Mouse (Mus musculus): ENCODE measurements around the gene Mymk. TPM values are rescaled to one million over a fixed set of nuclear protein-coding genes. Genes with fewer than 3 reads are reported as not detected.

Mymk gene
- polyA plus RNA-seq, 1 experiment: 1,410 TPM

DNA sequence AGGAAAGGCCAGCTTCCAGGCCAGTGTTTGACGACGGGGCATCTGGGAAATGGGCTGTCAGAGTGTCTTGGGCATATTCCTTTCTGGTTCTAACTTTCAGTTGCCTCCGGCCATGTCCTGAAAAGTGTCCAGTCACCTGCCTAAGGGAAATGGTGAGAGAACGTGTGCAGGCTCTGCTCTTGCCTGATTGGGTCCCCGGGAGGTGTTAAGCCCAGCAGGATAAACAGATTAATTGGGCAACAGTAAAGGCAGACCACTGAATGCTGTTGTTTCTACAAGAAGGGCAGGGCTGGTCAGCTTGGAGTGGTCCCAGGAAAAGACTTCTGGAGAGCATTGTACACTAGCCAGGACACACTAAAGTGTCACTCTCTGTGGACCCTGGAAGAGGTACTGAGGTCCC lies 16.7 kb upstream of the Mymk start:
- Histone ChIP-seq H3K36me3 (ENCODE audit: control insufficient read depth, insufficient read depth) (no peaks in the 10 kb centered on the region), H3K4me2 (ENCODE audit: low read depth) (no peak overlapping the region), H3K27me3 (ENCODE audit: control insufficient read depth, insufficient read depth, insufficient read length) (no peaks in the 10 kb centered on the region), H3ac (ENCODE audit: control insufficient read depth, insufficient read length) (no peak overlapping the region), H3K79me2 (ENCODE audit: control insufficient read depth, insufficient read depth) (no peaks in the 10 kb centered on the region), H3K4me3 (no peak overlapping the region)
- TF ChIP-seq REST (IDR thresholded peaks at IDR 0.05; ENCODE audit: insufficient read depth, insufficient read length): no peak
- no peak for TF ChIP-seq POLR2A (IDR thresholded peaks at IDR 0.05; ENCODE audit: insufficient read length, low read depth)
- no peak for TF ChIP-seq MYOG (IDR thresholded peaks at IDR 0.05; ENCODE audit: control insufficient read depth in 1 of 3, insufficient read depth in 1 of 3, insufficient read length in 2 of 3, low read depth in 2 of 3)
- TF ChIP-seq SRF (IDR thresholded peaks at IDR 0.05; ENCODE audit: control insufficient read depth, insufficient read length, low read depth): no peak
- TF ChIP-seq POLR2AphosphoS2 (IDR thresholded peaks at IDR 0.05; ENCODE audit: insufficient read length, low read depth): no peak
- no peak for TF ChIP-seq CEBPB (IDR thresholded peaks at IDR 0.05; ENCODE audit: insufficient read depth, poor library complexity, severe bottlenecking)
- TF ChIP-seq TCF3 (IDR thresholded peaks at IDR 0.05; ENCODE audit: insufficient read length, low read depth): no peak
- no peak for TF ChIP-seq MAX (IDR thresholded peaks at IDR 0.05; ENCODE audit: low read depth)
- TF ChIP-seq USF1 (IDR thresholded peaks at IDR 0.05; ENCODE audit: low read depth): no peak

DNA sequence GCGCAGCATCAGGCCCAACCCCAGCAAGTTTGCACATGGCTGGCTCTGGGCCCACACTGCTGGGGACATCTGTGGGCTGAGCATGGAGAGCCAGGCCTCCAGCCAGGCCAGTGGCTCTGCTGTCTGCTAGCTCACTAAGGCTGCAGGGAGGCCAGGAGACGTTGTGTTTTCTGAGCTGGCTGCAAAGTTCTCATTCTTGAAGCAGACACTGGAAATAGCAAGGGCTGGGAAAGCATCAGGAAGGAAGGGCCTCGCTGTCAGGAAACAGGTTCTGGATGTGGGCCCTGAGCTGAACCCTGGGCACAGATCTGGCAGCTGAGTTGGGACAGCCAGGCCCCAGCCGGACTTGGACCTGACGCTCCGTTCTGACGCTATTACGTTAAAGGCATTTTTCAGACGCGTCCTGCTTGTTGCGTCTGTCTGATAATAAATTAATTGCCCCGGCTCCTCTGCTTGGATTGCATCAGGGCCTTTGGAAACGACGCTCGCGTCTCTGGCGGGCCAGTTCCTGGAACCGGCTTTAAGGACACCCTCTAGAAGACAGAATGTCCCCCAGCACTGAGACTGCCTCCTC lies 16.2 kb upstream of the Mymk start:
- Histone ChIP-seq H3K36me3 (ENCODE audit: control insufficient read depth, insufficient read depth) (no peaks in the 10 kb centered on the region), H3ac (ENCODE audit: control insufficient read depth, insufficient read length) (no peak overlapping the region), H3K4me2 (ENCODE audit: low read depth) (no peak overlapping the region), H3K79me2 (ENCODE audit: control insufficient read depth, insufficient read depth) (no peaks in the 10 kb centered on the region), H3K27me3 (ENCODE audit: control insufficient read depth, insufficient read depth, insufficient read length) (peaks cover 2% of the 10 kb centered on the region), H3K4me3 (no peak overlapping the region)
- TF ChIP-seq SRF (IDR thresholded peaks at IDR 0.05; ENCODE audit: control insufficient read depth, insufficient read length, low read depth) (no peak), USF1 (IDR thresholded peaks at IDR 0.05; ENCODE audit: low read depth) (no peak), POLR2A (IDR thresholded peaks at IDR 0.05; ENCODE audit: insufficient read length, low read depth) (no peak), TCF12 (IDR thresholded peaks at IDR 0.05; ENCODE audit: insufficient read depth, poor library complexity, severe bottlenecking) (no peak), REST (IDR thresholded peaks at IDR 0.05; ENCODE audit: insufficient read depth, insufficient read length) (no peak), E2F4 (IDR thresholded peaks at IDR 0.05; ENCODE audit: insufficient read depth) (no peak), MAX (IDR thresholded peaks at IDR 0.05; ENCODE audit: low read depth) (no peak), CEBPB (IDR thresholded peaks at IDR 0.05; ENCODE audit: insufficient read depth, poor library complexity, severe bottlenecking) (no peak), POLR2AphosphoS2 (IDR thresholded peaks at IDR 0.05; ENCODE audit: insufficient read length, low read depth) (no peak), MYOG (IDR thresholded peaks at IDR 0.05; ENCODE audit: control insufficient read depth in 1 of 3, insufficient read depth in 1 of 3, insufficient read length in 2 of 3, low read depth in 2 of 3) (no peak), TCF3 (IDR thresholded peaks at IDR 0.05; ENCODE audit: insufficient read length, low read depth) (no peak), MYOD1 (IDR thresholded peaks at IDR 0.05; ENCODE audit: control insufficient read depth in 1 of 3, insufficient read length in 2 of 3, low read depth in 2 of 3) (no peak)

DNA sequence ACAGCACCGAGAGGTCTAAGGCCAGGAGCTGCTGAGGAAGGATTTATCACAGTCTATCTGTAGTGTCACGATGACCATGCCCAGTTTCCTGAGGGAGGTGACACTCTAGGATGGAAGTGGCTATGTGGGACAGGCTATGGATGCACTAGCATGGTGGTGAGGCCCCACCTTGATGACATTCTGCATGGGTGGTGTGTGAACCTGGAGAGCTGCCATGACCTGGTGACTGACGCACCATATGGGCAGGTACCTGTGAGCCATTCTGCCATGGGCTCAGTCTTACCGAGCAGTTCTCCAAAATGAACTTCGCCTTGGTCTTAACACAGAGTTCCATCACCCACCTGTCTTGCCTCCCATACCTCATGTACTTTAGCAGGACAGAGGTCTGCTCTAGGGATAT lies 15.6 kb upstream of the Mymk start:
- H3K36me3 ChIP-seq (ENCODE audit: control insufficient read depth, insufficient read depth): no peaks in the 10 kb centered on the region
- no peaks in the 10 kb centered on the region for H3K79me2 ChIP-seq (ENCODE audit: control insufficient read depth, insufficient read depth)
- no peak overlapping the region for H3K4me2 ChIP-seq (ENCODE audit: low read depth)
- H3K4me3 ChIP-seq: no peak overlapping the region
- H3K27me3 ChIP-seq (ENCODE audit: control insufficient read depth, insufficient read depth, insufficient read length): peaks cover 8% of the 10 kb centered on the region
- no peak for TF ChIP-seq TCF12 (IDR thresholded peaks at IDR 0.05; ENCODE audit: insufficient read depth, poor library complexity, severe bottlenecking)
- TF ChIP-seq E2F4 (IDR thresholded peaks at IDR 0.05; ENCODE audit: insufficient read depth): no peak
- TF ChIP-seq SRF (IDR thresholded peaks at IDR 0.05; ENCODE audit: control insufficient read depth, insufficient read length, low read depth): no peak
- no peak for TF ChIP-seq TCF3 (IDR thresholded peaks at IDR 0.05; ENCODE audit: insufficient read length, low read depth)
- TF ChIP-seq MYOD1 (IDR thresholded peaks at IDR 0.05; ENCODE audit: control insufficient read depth in 1 of 3, insufficient read length in 2 of 3, low read depth in 2 of 3): no peak
- TF ChIP-seq USF1 (IDR thresholded peaks at IDR 0.05; ENCODE audit: low read depth): no peak
- no peak for TF ChIP-seq MYOG (IDR thresholded peaks at IDR 0.05; ENCODE audit: control insufficient read depth in 1 of 3, insufficient read depth in 1 of 3, insufficient read length in 2 of 3, low read depth in 2 of 3)
- no peak for TF ChIP-seq REST (IDR thresholded peaks at IDR 0.05; ENCODE audit: insufficient read depth, insufficient read length)
- no peak for TF ChIP-seq MAX (IDR thresholded peaks at IDR 0.05; ENCODE audit: low read depth)
- no peak for TF ChIP-seq POLR2AphosphoS2 (IDR thresholded peaks at IDR 0.05; ENCODE audit: insufficient read length, low read depth)
- no peak for TF ChIP-seq POLR2A (IDR thresholded peaks at IDR 0.05; ENCODE audit: insufficient read length, low read depth)
- no peak for TF ChIP-seq CEBPB (IDR thresholded peaks at IDR 0.05; ENCODE audit: insufficient read depth, poor library complexity, severe bottlenecking)
- H3ac ChIP-seq (ENCODE audit: control insufficient read depth, insufficient read length): no peak overlapping the region

DNA sequence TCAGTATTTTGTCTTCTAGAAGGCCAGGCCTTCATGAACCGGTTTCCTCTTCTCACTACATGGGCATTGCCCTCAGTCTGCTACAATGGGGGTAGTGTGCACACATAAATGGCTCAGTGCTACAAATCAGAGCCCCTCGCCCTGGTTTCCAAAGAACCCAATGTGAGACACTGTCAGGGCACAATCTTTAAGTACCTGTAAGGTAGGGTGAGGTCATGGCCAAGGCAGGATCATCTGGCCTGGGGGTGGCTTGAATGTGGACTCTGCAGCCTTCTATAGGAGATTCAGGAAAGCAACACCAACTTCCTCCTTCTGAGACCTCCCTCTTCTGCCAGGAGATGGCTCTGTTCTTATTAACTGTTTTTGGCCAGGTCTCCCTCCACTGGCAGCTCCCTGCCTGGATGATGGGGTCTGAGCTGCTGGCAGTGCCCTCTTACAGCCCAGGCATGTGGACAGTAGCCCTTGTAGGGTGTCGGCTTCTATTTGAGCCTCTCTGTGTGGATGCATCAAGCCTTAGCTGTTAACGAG lies 14.6 kb upstream of the Mymk start:
- peaks cover 13% of the 10 kb centered on the region for H3K27me3 ChIP-seq (ENCODE audit: control insufficient read depth, insufficient read depth, insufficient read length)
- H3K4me3 ChIP-seq: no peak overlapping the region
- H3K36me3 ChIP-seq (ENCODE audit: control insufficient read depth, insufficient read depth): no peaks in the 10 kb centered on the region
- H3ac ChIP-seq (ENCODE audit: control insufficient read depth, insufficient read length): no peak overlapping the region
- TF ChIP-seq POLR2AphosphoS2 (IDR thresholded peaks at IDR 0.05; ENCODE audit: insufficient read length, low read depth) (no peak), TCF3 (IDR thresholded peaks at IDR 0.05; ENCODE audit: insufficient read length, low read depth) (no peak), POLR2A (IDR thresholded peaks at IDR 0.05; ENCODE audit: insufficient read length, low read depth) (no peak), MYOD1 (IDR thresholded peaks at IDR 0.05; ENCODE audit: control insufficient read depth in 1 of 3, insufficient read length in 2 of 3, low read depth in 2 of 3) (no peak), MAX (IDR thresholded peaks at IDR 0.05; ENCODE audit: low read depth) (no peak), SRF (IDR thresholded peaks at IDR 0.05; ENCODE audit: control insufficient read depth, insufficient read length, low read depth) (no peak), MYOG (IDR thresholded peaks at IDR 0.05; ENCODE audit: control insufficient read depth in 1 of 3, insufficient read depth in 1 of 3, insufficient read length in 2 of 3, low read depth in 2 of 3) (no peak), CEBPB (IDR thresholded peaks at IDR 0.05; ENCODE audit: insufficient read depth, poor library complexity, severe bottlenecking) (no peak), E2F4 (IDR thresholded peaks at IDR 0.05; ENCODE audit: insufficient read depth) (no peak), USF1 (IDR thresholded peaks at IDR 0.05; ENCODE audit: low read depth) (no peak), REST (IDR thresholded peaks at IDR 0.05; ENCODE audit: insufficient read depth, insufficient read length) (no peak), TCF12 (IDR thresholded peaks at IDR 0.05; ENCODE audit: insufficient read depth, poor library complexity, severe bottlenecking) (no peak)
- no peaks in the 10 kb centered on the region for H3K79me2 ChIP-seq (ENCODE audit: control insufficient read depth, insufficient read depth)
- no peak overlapping the region for H3K4me2 ChIP-seq (ENCODE audit: low read depth)
